Mouse (Mus musculus) thymus, adult 2 months (tissue): ENCODE measurements around the gene 3110021N24Rik.

Experiments
- CTCF ChIP-seq: fragments of 200-500 bp; IDR thresholded peaks from 2 replicates; pipeline ENCODE4 v1.5.1; 2012; ENCODE audit warnings: mild to moderate bottlenecking, control low read depth, low read length, moderate library complexity, borderline replicate concordance; ENCODE audit not compliant: control insufficient read depth, poor library complexity, insufficient read depth; ENCODE audit errors: extremely low read depth
- POLR2A ChIP-seq: fragments of 200-500 bp; IDR thresholded peaks from 2 replicates; pipeline ENCODE4 v1.6.1; 2012; ENCODE audit warnings: mild to moderate bottlenecking, low read length, control low read depth, moderate library complexity; ENCODE audit not compliant: control insufficient read depth, poor library complexity, insufficient read depth; ENCODE audit errors: extremely low read depth

DNA sequence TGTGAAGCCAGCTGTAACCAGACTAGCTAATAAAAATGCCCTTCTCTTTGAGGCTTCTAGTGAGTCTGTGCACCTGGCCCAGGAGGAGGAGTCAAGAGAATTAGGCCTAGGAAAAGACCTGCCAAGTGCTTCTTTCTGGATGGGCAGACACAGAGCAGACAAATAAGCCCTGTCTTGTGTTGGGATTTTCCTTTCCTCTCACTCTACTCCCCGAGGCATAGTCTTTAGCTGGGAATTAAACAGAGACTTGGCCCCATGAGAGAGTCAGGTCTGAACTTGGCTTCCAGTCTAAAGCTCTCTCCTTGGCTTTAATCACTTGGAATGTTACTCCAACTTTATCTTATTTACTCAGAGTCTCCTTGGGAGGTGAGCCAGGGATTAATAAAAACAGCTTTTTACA lies 74.5 kb downstream of the 3110021N24Rik start:
- no peak for TF ChIP-seq CTCF
- no peak for TF ChIP-seq POLR2A
